Mouse (Mus musculus): ENCODE results near the gene Orc3. TPM values are rescaled to one million over a fixed set of nuclear protein-coding genes. Genes with fewer than 3 reads are reported as not detected.

Gene Orc3
- total and polyA plus RNA-seq, 3 experiments = 65.7 to 156 (median 86.7) TPM

GRCm38 (mm10) chr4:34640731-34641130, 26.0 kb upstream of the Orc3 start:
- TF ChIP-seq ZKSCAN1 (IDR thresholded peaks at IDR 0.05; ENCODE audit: borderline replicate concordance, low read depth, low read length) = no peak
- TF ChIP-seq NRF1 (IDR thresholded peaks at IDR 0.05; ENCODE audit: low read depth, low read length) = no peak
- no peak for TF ChIP-seq MXI1 (IDR thresholded peaks at IDR 0.05; ENCODE audit: low read depth, low read length)
- no peak for TF ChIP-seq MYC (IDR thresholded peaks at IDR 0.05; ENCODE audit: low read depth, low read length)
- TF ChIP-seq JUN (IDR thresholded peaks at IDR 0.05; ENCODE audit: insufficient read depth, low read depth, low read length) = no peak

GRCm38 (mm10) chr4:34639745-34640364, 25.1 kb upstream of the Orc3 start:
- peaks cover 34 to 77% of the 10 kb centered on the region in 2 experiments for H3K36me3 ChIP-seq (replicated peaks in 1 of 2; ENCODE audit: control insufficient read depth in 1 of 2, insufficient read depth in 1 of 2, low read length in 1 of 2)
- H3K9me3 ChIP-seq (replicated peaks; ENCODE audit: low read length) = no peaks in the 10 kb centered on the region
- in situ Hi-C loops (cut with MboI; ENCODE audit: low pct_ligation_motif_present, low pct_unique_long_range_greater_than_20kb, low sequenced_read_pairs) (no loop called here), dilution Hi-C loops (cut with MboI; ENCODE audit: extremely low pct_ligation_motif_present, extremely low pct_unique_long_range_greater_than_20kb, low sequenced_read_pairs) (no loop called here)
- no peak overlapping the region for H3K4me2 ChIP-seq (ENCODE audit: insufficient read depth, low read depth, poor library complexity, severe bottlenecking)
- no peak for TF ChIP-seq RAD21 (IDR thresholded peaks at IDR 0.05; ENCODE audit: low read depth, low read length)
- TF ChIP-seq PAX5 (IDR thresholded peaks at IDR 0.05; ENCODE audit: low read length) = no peak
- TF ChIP-seq MYC (IDR thresholded peaks at IDR 0.05; ENCODE audit: low read depth, low read length) = no peak
- TF ChIP-seq ZMIZ1 (IDR thresholded peaks at IDR 0.05; ENCODE audit: low read depth, low read length) = no peak
- TF ChIP-seq BHLHE40 (IDR thresholded peaks at IDR 0.05; ENCODE audit: low read depth, low read length) = no peak
- no peak for TF ChIP-seq MXI1 (IDR thresholded peaks at IDR 0.05; ENCODE audit: low read depth, low read length)
- no peak for TF ChIP-seq MAFK (IDR thresholded peaks at IDR 0.05; ENCODE audit: insufficient replicate concordance, low read length)
- no peak overlapping the region for H3K27ac ChIP-seq (ENCODE audit: insufficient read depth, low read depth)
- no peaks in the 10 kb centered on the region for H3K27me3 ChIP-seq (replicated peaks)
- no peak overlapping the region for H3K4me3 ChIP-seq (replicated peaks in 1 of 3; ENCODE audit: low read depth in 2 of 3, low read length in 2 of 3, poor library complexity in 1 of 3)
- H3K9ac ChIP-seq (ENCODE audit: insufficient read depth, low read depth) = no peak overlapping the region
- no peaks in the 10 kb centered on the region for H3K4me1 ChIP-seq (ENCODE audit: control insufficient read depth in 1 of 2, insufficient read depth in 2 of 2)
- DNase-seq (ENCODE audit: extremely low read depth) = no peak
- no peaks in the 10 kb centered on the region for H3K79me2 ChIP-seq (replicated peaks; ENCODE audit: control insufficient read depth, extremely low read depth, insufficient read depth, poor library complexity, severe bottlenecking)

More at GRCm38 (mm10) chr4:34640731-34641130, 26.0 kb upstream of the Orc3 start:
- Histone ChIP-seq H3K27ac (ENCODE audit: insufficient read depth, low read depth) (no peak overlapping the region), H3K36me3 (replicated peaks in 1 of 2; ENCODE audit: control insufficient read depth in 1 of 2, insufficient read depth in 1 of 2, low read length in 1 of 2) (peaks cover 35 to 79% of the 10 kb centered on the region in 2 experiments), H3K4me2 (ENCODE audit: insufficient read depth, low read depth, poor library complexity, severe bottlenecking) (no peak overlapping the region), H3K79me2 (replicated peaks; ENCODE audit: control insufficient read depth, extremely low read depth, insufficient read depth, poor library complexity, severe bottlenecking) (no peaks in the 10 kb centered on the region), H3K4me1 (ENCODE audit: control insufficient read depth in 1 of 2, insufficient read depth in 2 of 2) (no peaks in the 10 kb centered on the region), H3K9ac (ENCODE audit: insufficient read depth, low read depth) (no peak overlapping the region), H3K27me3 (replicated peaks) (no peaks in the 10 kb centered on the region), H3K9me3 (replicated peaks; ENCODE audit: low read length) (no peaks in the 10 kb centered on the region), H3K4me3 (replicated peaks in 1 of 3; ENCODE audit: low read depth in 2 of 3, low read length in 2 of 3, poor library complexity in 1 of 3) (no peak overlapping the region)
- in situ Hi-C loops (cut with MboI; ENCODE audit: low pct_ligation_motif_present, low pct_unique_long_range_greater_than_20kb, low sequenced_read_pairs) = no loop called here
- dilution Hi-C loops (cut with MboI; ENCODE audit: extremely low pct_ligation_motif_present, extremely low pct_unique_long_range_greater_than_20kb, low sequenced_read_pairs) = no loop called here
- DNase-seq (ENCODE audit: extremely low read depth) = no peak

GRCm38 (mm10) chr4:34637851-34638250, 23.1 kb upstream of the Orc3 start:
- peaks cover 41 to 79% of the 10 kb centered on the region in 2 experiments for H3K36me3 ChIP-seq (replicated peaks in 1 of 2; ENCODE audit: control insufficient read depth in 1 of 2, insufficient read depth in 1 of 2, low read length in 1 of 2)
- dilution Hi-C loops (cut with MboI; ENCODE audit: extremely low pct_ligation_motif_present, extremely low pct_unique_long_range_greater_than_20kb, low sequenced_read_pairs) = no loop called here
- no peak overlapping the region for H3K9ac ChIP-seq (ENCODE audit: insufficient read depth, low read depth)

More at GRCm38 (mm10) chr4:34637851-34638250, 23.1 kb upstream of the Orc3 start:
- no peaks in the 10 kb centered on the region for H3K27me3 ChIP-seq (replicated peaks)
- no peak overlapping the region for H3K4me2 ChIP-seq (ENCODE audit: insufficient read depth, low read depth, poor library complexity, severe bottlenecking)
- H3K27ac ChIP-seq (ENCODE audit: insufficient read depth, low read depth) = no peak overlapping the region
- no peaks in the 10 kb centered on the region for H3K9me3 ChIP-seq (replicated peaks; ENCODE audit: low read length)
- in situ Hi-C loops (cut with MboI; ENCODE audit: low pct_ligation_motif_present, low pct_unique_long_range_greater_than_20kb, low sequenced_read_pairs) = no loop called here
- H3K4me1 ChIP-seq (ENCODE audit: control insufficient read depth in 1 of 2, insufficient read depth in 2 of 2) = no peaks in the 10 kb centered on the region
- H3K79me2 ChIP-seq (replicated peaks; ENCODE audit: control insufficient read depth, extremely low read depth, insufficient read depth, poor library complexity, severe bottlenecking) = no peaks in the 10 kb centered on the region
- TF ChIP-seq BHLHE40 (IDR thresholded peaks at IDR 0.05; ENCODE audit: low read depth, low read length) (no peak), JUN (IDR thresholded peaks at IDR 0.05; ENCODE audit: insufficient read depth, low read depth, low read length) (no peak), TCF12 (IDR thresholded peaks at IDR 0.05; ENCODE audit: low read depth, low read length) (no peak), E2F4 (IDR thresholded peaks at IDR 0.05; ENCODE audit: insufficient replicate concordance, low read depth, low read length) (no peak), TBP (conservative IDR thresholded peaks at IDR 0.05; ENCODE audit: low read depth, low read length) (no peak), MEF2A (IDR thresholded peaks at IDR 0.05; ENCODE audit: borderline replicate concordance, low read depth, low read length) (no peak), USF1 (IDR thresholded peaks at IDR 0.05; ENCODE audit: low read depth, low read length) (no peak), MAFK (IDR thresholded peaks at IDR 0.05; ENCODE audit: insufficient replicate concordance, low read length) (no peak), EP300 (IDR thresholded peaks at IDR 0.05; ENCODE audit: low read length) (no peak), ELF1 (IDR thresholded peaks at IDR 0.05; ENCODE audit: low read depth, low read length) (no peak), CHD2 (IDR thresholded peaks at IDR 0.05; ENCODE audit: low read length) (no peak), RAD21 (IDR thresholded peaks at IDR 0.05; ENCODE audit: low read depth, low read length) (no peak), ETS1 (conservative IDR thresholded peaks at IDR 0.05; ENCODE audit: low read depth, low read length) (no peak)
- no peak for DNase-seq (ENCODE audit: extremely low read depth)
- no peak overlapping the region for H3K4me3 ChIP-seq (replicated peaks in 1 of 3; ENCODE audit: low read depth in 2 of 3, low read length in 2 of 3, poor library complexity in 1 of 3)

All from CH12.LX (cell line).